Mouse (Mus musculus) liver, embryonic 14.5 days (tissue): ENCODE measurements around the gene Olfr676. TPM values are rescaled to one million over a fixed set of nuclear protein-coding genes. Genes with fewer than 3 reads are reported as not detected.

Source experiments
- ATAC-seq: fragments of 200-750 bp; cut with Nextera tagmentation; 2 replicates; pipeline ENCODE4 v1.8.0; 2017; ENCODE audit warnings: moderate number of reproducible peaks, mild to moderate bottlenecking, moderate library complexity; ENCODE audit not compliant: insufficient read depth
- DNase-seq, 3 experiments: peaks; one replicate each; pipeline ENCODE4 v3.0.0-alpha.2; 2012 to 2013; ENCODE audit warnings: low read depth in 3 of 3, low spot score in 3 of 3
- H3K27ac ChIP-seq: fragments of 300-500 bp; sonication (generic); 2 replicates; pipeline ENCODE4 v1.5.1; 2014; ENCODE audit warnings: moderate library complexity, mild to moderate bottlenecking, control low read depth, inconsistent platforms
- H3K27me3 ChIP-seq: fragments of 300-500 bp; sonication (generic); 2 replicates; pipeline ENCODE4 v1.6.1; 2014; ENCODE audit warnings: mild to moderate bottlenecking, low read length, moderate library complexity; ENCODE audit not compliant: control insufficient read depth, insufficient read depth
- H3K36me3 ChIP-seq: fragments of 300-500 bp; sonication (generic); replicated peaks from 2 replicates; pipeline ENCODE4 v1.6.1; 2014; ENCODE audit warnings: low read depth; ENCODE audit not compliant: control insufficient read depth, insufficient read depth
- H3K4me1 ChIP-seq, 2 experiments: fragments of 200-500 bp in 1 of 2; fragments of 300-500 bp in 1 of 2; sonication (generic) in 1 of 2; replicated peaks; 2 replicates each; pipeline ENCODE4 v1.6.1; 2012 to 2014; ENCODE audit warnings: antibody characterized with exemption in 1 of 2, inconsistent platforms in 1 of 2, low read length in 1 of 2; ENCODE audit not compliant: control insufficient read depth in 2 of 2, insufficient read depth in 2 of 2
- H3K4me2 ChIP-seq: fragments of 300-500 bp; sonication (generic); 2 replicates; pipeline ENCODE4 v1.6.1; 2014; ENCODE audit warnings: low read depth, mild to moderate bottlenecking, control low read depth, moderate library complexity
- H3K4me3 ChIP-seq, 2 experiments: fragments of 200-500 bp in 1 of 2; fragments of 300-500 bp in 1 of 2; sonication (generic) in 1 of 2; 2 replicates each; pipeline ENCODE4 v1.5.1; 2012 to 2014; ENCODE audit warnings: low read depth in 2 of 2, low read length in 2 of 2, mild to moderate bottlenecking in 2 of 2, control low read depth in 1 of 2, inconsistent platforms in 1 of 2, moderate library complexity in 1 of 2; ENCODE audit not compliant: insufficient read depth in 1 of 2
- H3K9ac ChIP-seq: fragments of 300-500 bp; sonication (generic); replicated peaks from 2 replicates; pipeline ENCODE4 v1.6.1; 2014; ENCODE audit warnings: mild to moderate bottlenecking, control low read depth, moderate library complexity
- H3K9me3 ChIP-seq: fragments of 300-500 bp; sonication (generic); 2 replicates; pipeline ENCODE4 v1.6.1; 2016; ENCODE audit warnings: low read length, mixed read lengths; ENCODE audit not compliant: control insufficient read depth
- CTCF ChIP-seq: IDR thresholded peaks from 2 replicates; pipeline ENCODE4 v1.5.1; 2016; ENCODE audit warnings: antibody characterized with exemption, low read depth, control low read depth
- EP300 ChIP-seq: IDR thresholded peaks from 2 replicates; pipeline ENCODE4 v1.6.1; 2016; ENCODE audit warnings: antibody characterized with exemption, low read depth
- WGBS: fragments of 180-500 bp; shearing (Covaris S2); extraction: QIAGEN DNeasy Blood & Tissue Kit; methylation state at CpG from one replicate; pipeline ENCODE4 v1.1.7; 2014; ENCODE audit not compliant: insufficient replicate concordance; 5-methylcytosine and 5-hydroxymethylcytosine counted together
- polyA plus RNA-seq, 2 experiments: library from polyadenylated mRNA; depleted of rRNA in 1 of 2; stranded (reverse) in 1 of 2; unstranded in 1 of 2; fragments of >200 nt; fragmentation: Nextera tagmentation in 1 of 2; extraction: Ambion mirVana in 1 of 2; gene quantifications; 2 replicates each; pipeline versions ENCODE4 v1.2.1 to v1.2.3; 2012 to 2014

Gene Olfr676
- polyA plus RNA-seq, 2 experiments: not detected

- 61% methylated on average over 1 of the region's 1 CpGs for WGBS
- no peaks in the 10 kb centered on the region for H3K4me1 ChIP-seq
Measured at GRCm38 (mm10) chr7:105064175-105064574, 31.7 kb downstream of the Olfr676 start, which contains the start of gene Olfr678. Gene Olfr678, plus strand, starts transcription at chr7:105064475.

GRCm38 (mm10) chr7:105080905-105081304 is 48.4 kb downstream of the Olfr676 start, which contains the start of gene Olfr679:
Gene Olfr679, plus strand, starts transcription at chr7:105081205.
- no peak within 1 kb of the TSS for H3K9ac ChIP-seq
- ATAC-seq (no peak), DNase-seq (no peak)
- no peak within 1 kb of the TSS for H3K27ac ChIP-seq
- no peak for TF ChIP-seq EP300
- no peak for TF ChIP-seq CTCF
- no peaks in the 10 kb centered on the region for H3K9me3 ChIP-seq
- H3K4me3 ChIP-seq: no peak within 1 kb of the TSS
- no peak within 1 kb of the TSS for H3K4me2 ChIP-seq
- no peaks in the 10 kb centered on the region for H3K27me3 ChIP-seq
- H3K36me3 ChIP-seq: no peaks in the 10 kb centered on the region
- 42% methylated on average over 1 of the region's 1 CpGs for WGBS
- no peaks in the 10 kb centered on the region for H3K4me1 ChIP-seq

More at GRCm38 (mm10) chr7:105064175-105064574, 31.7 kb downstream of the Olfr676 start, which contains the start of gene Olfr678:
- Histone ChIP-seq H3K4me3 (no peak within 1 kb of the TSS), H3K9me3 (no peaks in the 10 kb centered on the region), H3K27me3 (no peaks in the 10 kb centered on the region), H3K4me2 (no peak within 1 kb of the TSS), H3K9ac (no peak within 1 kb of the TSS), H3K36me3 (no peaks in the 10 kb centered on the region), H3K27ac (no peak within 1 kb of the TSS)
- TF ChIP-seq EP300 (no peak), CTCF (no peak)
- DNase-seq: no peak
- ATAC-seq: no peak

Other genes starting within 250 kb of the Olfr676 start
- gene Usp17lb, start 190.1 kb upstream of the Olfr676 start, polyA plus RNA-seq (2012; rRNA removed): not detected in 2 replicates
- gene Usp17lb, start 190.1 kb upstream of the Olfr676 start, polyA plus RNA-seq (2014; fragmentation: Nextera tagmentation; extraction: Ambion mirVana): not detected in 2 replicates
- not detected in 2 replicates for gene Usp17la, start 175.7 kb upstream of the Olfr676 start, polyA plus RNA-seq (2012; rRNA removed)
- gene Usp17la, start 175.7 kb upstream of the Olfr676 start, polyA plus RNA-seq (2014; fragmentation: Nextera tagmentation; extraction: Ambion mirVana): not detected in 2 replicates
- gene Olfr665, start 154.7 kb upstream of the Olfr676 start, polyA plus RNA-seq (2012; rRNA removed): not detected in 2 replicates
- not detected in 2 replicates for gene Olfr665, start 154.7 kb upstream of the Olfr676 start, polyA plus RNA-seq (2014; fragmentation: Nextera tagmentation; extraction: Ambion mirVana)
- gene Olfr666, start 136.7 kb upstream of the Olfr676 start, polyA plus RNA-seq (2012; rRNA removed): not detected in 2 replicates
- gene Olfr666, start 136.7 kb upstream of the Olfr676 start, polyA plus RNA-seq (2014; fragmentation: Nextera tagmentation; extraction: Ambion mirVana): not detected in 2 replicates
- not detected in 2 replicates for gene Olfr667, start 111.2 kb upstream of the Olfr676 start, polyA plus RNA-seq (2012; rRNA removed)
- gene Olfr667, start 111.2 kb upstream of the Olfr676 start, polyA plus RNA-seq (2014; fragmentation: Nextera tagmentation; extraction: Ambion mirVana): not detected in 2 replicates
- gene Olfr668, start 104.6 kb upstream of the Olfr676 start, polyA plus RNA-seq (2012; rRNA removed): not detected in 2 replicates
- gene Olfr668, start 104.6 kb upstream of the Olfr676 start, polyA plus RNA-seq (2014; fragmentation: Nextera tagmentation; extraction: Ambion mirVana): not detected in 2 replicates
- gene Olfr669, start 98.5 kb upstream of the Olfr676 start, polyA plus RNA-seq (2012; rRNA removed): not detected in 2 replicates
- not detected in 2 replicates for gene Olfr669, start 98.5 kb upstream of the Olfr676 start, polyA plus RNA-seq (2014; fragmentation: Nextera tagmentation; extraction: Ambion mirVana)
- gene Olfr670, start 70.1 kb upstream of the Olfr676 start, polyA plus RNA-seq (2012; rRNA removed): not detected in 2 replicates
- gene Olfr670, start 70.1 kb upstream of the Olfr676 start, polyA plus RNA-seq (2014; fragmentation: Nextera tagmentation; extraction: Ambion mirVana): not detected in 2 replicates
- gene Olfr671, start 53.6 kb upstream of the Olfr676 start, polyA plus RNA-seq (2012; rRNA removed): not detected in 2 replicates
- not detected in 2 replicates for gene Olfr671, start 53.6 kb upstream of the Olfr676 start, polyA plus RNA-seq (2014; fragmentation: Nextera tagmentation; extraction: Ambion mirVana)
- not detected in 2 replicates for gene Olfr672, start 30.7 kb upstream of the Olfr676 start, polyA plus RNA-seq (2012; rRNA removed)
- not detected in 2 replicates for gene Olfr672, start 30.7 kb upstream of the Olfr676 start, polyA plus RNA-seq (2014; fragmentation: Nextera tagmentation; extraction: Ambion mirVana)
- gene Olfr675, start 4.2 kb upstream of the Olfr676 start, polyA plus RNA-seq (2012; rRNA removed): not detected in 2 replicates
- not detected in 2 replicates for gene Olfr675, start 4.2 kb upstream of the Olfr676 start, polyA plus RNA-seq (2014; fragmentation: Nextera tagmentation; extraction: Ambion mirVana)
- gene Olfr677, start 18.7 kb downstream of the Olfr676 start, polyA plus RNA-seq (2012; rRNA removed): not detected in 2 replicates
- not detected in 2 replicates for gene Olfr677, start 18.7 kb downstream of the Olfr676 start, polyA plus RNA-seq (2014; fragmentation: Nextera tagmentation; extraction: Ambion mirVana)
- gene Olfr678, start 31.8 kb downstream of the Olfr676 start, polyA plus RNA-seq (2012; rRNA removed): not detected in 2 replicates
- not detected in 2 replicates for gene Olfr678, start 31.8 kb downstream of the Olfr676 start, polyA plus RNA-seq (2014; fragmentation: Nextera tagmentation; extraction: Ambion mirVana)
- not detected in 2 replicates for gene Olfr679, start 48.5 kb downstream of the Olfr676 start, polyA plus RNA-seq (2012; rRNA removed)
- gene Olfr679, start 48.5 kb downstream of the Olfr676 start, polyA plus RNA-seq (2014; fragmentation: Nextera tagmentation; extraction: Ambion mirVana): not detected in 2 replicates
- gene Olfr680-ps1, start 60.1 kb downstream of the Olfr676 start, polyA plus RNA-seq (2012; rRNA removed): not detected in 2 replicates
- gene Olfr680-ps1, start 60.1 kb downstream of the Olfr676 start, polyA plus RNA-seq (2014; fragmentation: Nextera tagmentation; extraction: Ambion mirVana): not detected in 2 replicates
- not detected in 2 replicates for gene Olfr681, start 84.1 kb downstream of the Olfr676 start, polyA plus RNA-seq (2012; rRNA removed)
- not detected in 2 replicates for gene Olfr681, start 84.1 kb downstream of the Olfr676 start, polyA plus RNA-seq (2014; fragmentation: Nextera tagmentation; extraction: Ambion mirVana)
- gene Olfr683, start 114.3 kb downstream of the Olfr676 start, polyA plus RNA-seq (2012; rRNA removed): not detected in 2 replicates
- gene Olfr683, start 114.3 kb downstream of the Olfr676 start, polyA plus RNA-seq (2014; fragmentation: Nextera tagmentation; extraction: Ambion mirVana): not detected in 2 replicates
- not detected in 2 replicates for gene Olfr684, start 131.0 kb downstream of the Olfr676 start, polyA plus RNA-seq (2012; rRNA removed)
- gene Olfr684, start 131.0 kb downstream of the Olfr676 start, polyA plus RNA-seq (2014; fragmentation: Nextera tagmentation; extraction: Ambion mirVana): not detected in 2 replicates
- gene Olfr685, start 153.3 kb downstream of the Olfr676 start, polyA plus RNA-seq (2012; rRNA removed): not detected in 2 replicates
- gene Olfr685, start 153.3 kb downstream of the Olfr676 start, polyA plus RNA-seq (2014; fragmentation: Nextera tagmentation; extraction: Ambion mirVana): not detected in 2 replicates
- not detected in 2 replicates for gene Olfr686, start 174.8 kb downstream of the Olfr676 start, polyA plus RNA-seq (2012; rRNA removed)
- not detected in 2 replicates for gene Olfr686, start 174.8 kb downstream of the Olfr676 start, polyA plus RNA-seq (2014; fragmentation: Nextera tagmentation; extraction: Ambion mirVana)